Mouse (Mus musculus): ENCODE results near the gene C330021F23Rik. TPM values are rescaled to one million over a fixed set of nuclear protein-coding genes. Genes with fewer than 3 reads are reported as not detected.
A peak's percentile ranks its signal among the peaks of the same experiment; 100 is the strongest.

C330021F23Rik gene
- polyA plus RNA-seq, 1 experiment, result 0.23 TPM

GRCm38 (mm10) chr8:3630647-3631477 lies 63.1 kb downstream of the C330021F23Rik start, which contains the start of gene Stxbp2:
Gene Stxbp2 (plus strand): TSS chr8:3630955.
- H3K4me3 ChIP-seq (ENCODE audit: insufficient read depth, low read length), result peak within 1 kb of the TSS; percentile 49
- no peaks in the 10 kb centered on the region for H3K4me1 ChIP-seq (ENCODE audit: control insufficient read depth, insufficient read depth, low read length)
- TF ChIP-seq POLR2A (IDR thresholded peaks at IDR 0.05; ENCODE audit: extremely low read depth, insufficient read depth, low read length), result no peak
- no peak for TF ChIP-seq CTCF (IDR thresholded peaks at IDR 0.05; ENCODE audit: extremely low read depth, insufficient read depth, low read length)
- no peak within 1 kb of the TSS for H3K27ac ChIP-seq (ENCODE audit: insufficient read depth, low read length)

- no peaks in the 10 kb centered on the region for H3K4me1 ChIP-seq (ENCODE audit: control insufficient read depth, insufficient read depth, low read length)
- peak overlapping the region; percentile 49 for H3K4me3 ChIP-seq (ENCODE audit: insufficient read depth, low read length)
- no peak overlapping the region for H3K27ac ChIP-seq (ENCODE audit: insufficient read depth, low read length)
- no peak for TF ChIP-seq CTCF (IDR thresholded peaks at IDR 0.05; ENCODE audit: extremely low read depth, insufficient read depth, low read length)
- TF ChIP-seq POLR2A (IDR thresholded peaks at IDR 0.05; ENCODE audit: extremely low read depth, insufficient read depth, low read length), result no peak
Observed at GRCm38 (mm10) chr8:3631478-3631875, 63.7 kb downstream of the C330021F23Rik start.

Other genes with a start within 250 kb of the C330021F23Rik start
- not detected in 2 replicates for gene A430078G23Rik, start 214.6 kb upstream of the C330021F23Rik start, polyA plus RNA-seq (2012; rRNA removed)
- gene Arhgef18, start 175.0 kb upstream of the C330021F23Rik start, polyA plus RNA-seq (2012; rRNA removed), result 33.0 and 34.2 TPM in 2 replicates
- 0.89 and 1.5 TPM in 2 replicates for gene Pex11g, start 100.3 kb upstream of the C330021F23Rik start, polyA plus RNA-seq (2012; rRNA removed)
- gene Tex45, start 97.1 kb upstream of the C330021F23Rik start, polyA plus RNA-seq (2012; rRNA removed), result 0.21 and 0.30 TPM in 2 replicates
- 52.5 and 55.0 TPM in 2 replicates for gene Zfp358, start 74.9 kb upstream of the C330021F23Rik start, polyA plus RNA-seq (2012; rRNA removed)
- 235 and 262 TPM in 2 replicates for gene Mcoln1, start 67.5 kb upstream of the C330021F23Rik start, polyA plus RNA-seq (2012; rRNA removed)
- 67.6 and 73.7 TPM in 2 replicates for gene Pnpla6, start 52.6 kb upstream of the C330021F23Rik start, polyA plus RNA-seq (2012; rRNA removed)
- gene Camsap3, start 19.3 kb downstream of the C330021F23Rik start, polyA plus RNA-seq (2012; rRNA removed), result 30.2 and 32.4 TPM in 2 replicates
- gene Xab2, start 53.3 kb downstream of the C330021F23Rik start, polyA plus RNA-seq (2012; rRNA removed), result 52.9 and 53.1 TPM in 2 replicates
- 67.1 and 72.7 TPM in 2 replicates for gene Pet100, start 53.6 kb downstream of the C330021F23Rik start, polyA plus RNA-seq (2012; rRNA removed)
- gene Pcp2, start 57.6 kb downstream of the C330021F23Rik start, polyA plus RNA-seq (2012; rRNA removed), result 5.9 TPM in 1 of 2 replicates, not detected in the other
- 274 and 285 TPM in 2 replicates for gene Stxbp2, start 63.0 kb downstream of the C330021F23Rik start, polyA plus RNA-seq (2012; rRNA removed)
- gene Retn, start 87.8 kb downstream of the C330021F23Rik start, polyA plus RNA-seq (2012; rRNA removed), result 1.7 and 2.2 TPM in 2 replicates
- 0.19 and 0.26 TPM in 2 replicates for gene Mcemp1, start 97.8 kb downstream of the C330021F23Rik start, polyA plus RNA-seq (2012; rRNA removed)
- gene Fcor, start 104.4 kb downstream of the C330021F23Rik start, polyA plus RNA-seq (2012; rRNA removed), result 19.6 and 23.0 TPM in 2 replicates
- 32.7 and 33.4 TPM in 2 replicates for gene Trappc5, start 108.3 kb downstream of the C330021F23Rik start, polyA plus RNA-seq (2012; rRNA removed)
- 0.08 and 0.23 TPM in 2 replicates for gene Fcer2a, start 126.2 kb downstream of the C330021F23Rik start, polyA plus RNA-seq (2012; rRNA removed)
- 0.13 and 0.15 TPM in 2 replicates for gene Clec4g, start 152.7 kb downstream of the C330021F23Rik start, polyA plus RNA-seq (2012; rRNA removed)
- gene Cd209a, start 181.0 kb downstream of the C330021F23Rik start, polyA plus RNA-seq (2012; rRNA removed), result 0.17 and 0.32 TPM in 2 replicates